Mouse (Mus musculus) adrenal gland, adult 8-10 months (tissue): ENCODE measurements around the gene Gmfg. TPM values are rescaled to one million over a fixed set of nuclear protein-coding genes. Genes with fewer than 3 reads are reported as not detected.
A peak's percentile ranks its signal among the peaks of the same experiment; 100 is the strongest.

Experiments used
- DNase-seq: peaks from one replicate; pipeline ENCODE4 v3.0.0; 2022
- total RNA-seq, 4 experiments: library from RNA; stranded (reverse); gene quantifications; 2 replicates each; pipeline ENCODE4 v1.2.4; 2022

Gmfg gene
- total RNA-seq, 4 experiments from 2014 or later = 7.5 to 13.5 (median 11.3) TPM

DNA sequence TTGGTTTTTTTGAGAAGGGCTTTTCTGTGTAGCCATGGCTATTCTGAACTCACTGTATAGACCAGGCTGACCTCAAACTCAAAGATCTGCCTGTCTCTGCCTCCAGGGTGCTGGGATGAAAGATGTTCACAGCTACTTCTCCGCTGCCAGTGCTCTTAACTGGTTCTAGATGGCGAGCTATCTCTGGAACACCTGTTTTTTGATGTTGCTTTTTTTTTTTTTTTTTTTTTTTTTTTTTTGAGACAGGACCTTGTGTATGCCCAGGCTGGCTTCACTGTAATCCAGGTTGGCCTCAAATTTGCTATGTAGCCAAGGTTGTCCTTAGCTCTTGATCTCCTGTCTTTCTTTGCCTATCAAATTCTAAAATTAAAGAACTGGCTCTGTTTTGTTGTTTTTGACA, 1.5 kb downstream of the Gmfg start:
- DNase-seq = no peak

DNA sequence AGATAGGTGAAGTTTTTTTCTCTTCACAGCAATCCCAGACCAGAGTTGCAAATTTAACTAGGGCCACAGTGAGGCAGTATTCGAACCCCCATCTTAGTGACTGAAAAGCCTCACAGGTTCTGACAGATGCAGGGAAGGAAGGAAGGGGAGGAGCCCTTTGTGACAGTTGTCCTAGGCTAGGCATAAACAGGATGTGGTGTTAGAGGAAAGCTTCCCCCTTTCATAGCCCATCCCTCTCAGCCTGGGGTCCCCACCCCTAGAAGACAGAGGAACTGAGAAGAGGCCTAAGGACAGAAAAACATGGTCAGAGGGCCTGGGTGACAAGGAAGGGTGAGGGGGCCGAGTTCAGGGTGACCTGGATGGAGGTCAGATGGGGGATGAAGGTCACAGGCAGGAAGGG, 3.5 kb downstream of the Gmfg start:
- DNase-seq = no peak

DNA sequence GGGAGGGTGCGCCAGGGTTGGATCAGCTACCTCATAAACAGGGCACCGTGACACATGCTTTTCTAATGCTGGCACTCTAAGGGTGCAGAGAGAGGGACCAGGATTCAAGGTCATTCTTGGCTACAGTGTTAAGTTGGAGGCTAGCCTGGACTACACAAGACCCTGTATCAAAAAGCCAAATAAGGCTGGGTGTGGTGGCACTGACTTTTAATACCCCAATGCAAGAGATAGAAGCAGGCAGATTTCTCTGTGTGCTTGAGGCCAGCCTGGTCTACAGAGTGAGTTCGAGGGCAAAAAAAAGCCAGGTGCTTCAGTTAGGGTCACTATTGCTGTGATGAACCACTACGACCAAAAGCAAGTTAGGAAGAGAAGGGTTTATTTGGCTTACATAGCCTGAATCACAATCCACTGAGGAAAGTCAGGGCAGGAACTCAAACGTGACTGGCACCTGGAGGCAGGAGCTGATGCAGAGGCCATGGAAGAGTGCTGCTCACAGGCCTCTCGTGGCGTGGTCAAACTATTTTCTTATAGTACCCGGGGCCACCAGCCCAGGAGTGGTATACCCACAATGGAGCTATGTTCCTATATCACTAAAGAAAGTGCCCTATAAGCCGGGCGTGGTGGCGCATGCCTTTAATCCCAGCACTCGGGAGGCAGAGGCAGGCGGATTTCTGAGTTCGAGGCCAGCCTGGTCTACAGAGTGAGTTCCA, 4.7 kb downstream of the Gmfg start:
- no peak for DNase-seq

DNA sequence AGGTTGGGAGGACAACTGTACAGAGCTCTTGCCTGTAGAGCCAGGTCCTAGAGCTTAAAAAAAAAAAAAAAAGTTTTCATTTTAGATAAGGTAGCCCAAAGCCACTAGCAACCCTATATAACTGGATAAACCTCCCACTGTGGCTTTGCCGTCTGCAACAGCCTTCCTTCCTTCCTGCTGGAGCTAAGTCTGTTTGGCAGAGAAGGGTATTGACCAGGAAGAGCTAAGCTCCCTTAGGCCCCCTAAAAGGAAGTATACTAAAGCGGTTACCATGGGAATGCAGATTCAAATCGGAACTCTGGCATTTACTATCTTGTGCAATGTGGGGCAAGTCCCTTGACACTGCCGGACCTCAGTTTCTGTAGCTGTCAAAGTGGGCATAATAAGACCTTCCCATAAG, 5.4 kb downstream of the Gmfg start:
- DNase-seq = no peak

DNA sequence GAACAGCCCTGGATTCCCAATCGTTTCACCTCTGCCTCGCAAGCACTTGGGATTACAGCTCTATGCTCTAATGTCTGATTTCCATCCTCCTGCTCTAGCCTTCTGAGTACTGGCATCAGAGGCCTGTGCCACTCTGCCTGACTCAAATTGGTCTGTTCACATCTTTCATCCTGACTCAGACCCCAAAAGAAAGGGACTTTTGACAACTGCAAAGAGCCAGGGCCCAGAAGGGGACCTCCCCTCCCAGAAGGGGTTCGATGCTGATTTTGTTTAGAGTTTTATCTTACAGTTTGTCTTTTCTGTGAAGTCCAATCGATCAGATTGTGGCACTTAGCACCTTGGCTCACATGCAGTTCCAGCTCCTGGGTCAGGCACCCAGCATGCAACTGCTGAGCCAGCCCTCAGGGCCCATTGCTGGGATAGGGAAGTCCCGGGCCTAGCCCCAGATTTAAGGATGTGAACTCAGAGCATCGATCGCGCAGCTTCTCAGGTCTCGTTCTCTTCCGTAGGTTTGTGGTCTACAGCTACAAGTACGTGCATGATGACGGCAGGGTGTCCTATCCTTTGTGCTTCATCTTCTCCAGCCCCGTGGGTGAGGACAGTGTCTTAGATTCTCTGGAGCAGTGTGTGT, 7.2 kb downstream of the Gmfg start:
- DNase-seq = no peak

DNA sequence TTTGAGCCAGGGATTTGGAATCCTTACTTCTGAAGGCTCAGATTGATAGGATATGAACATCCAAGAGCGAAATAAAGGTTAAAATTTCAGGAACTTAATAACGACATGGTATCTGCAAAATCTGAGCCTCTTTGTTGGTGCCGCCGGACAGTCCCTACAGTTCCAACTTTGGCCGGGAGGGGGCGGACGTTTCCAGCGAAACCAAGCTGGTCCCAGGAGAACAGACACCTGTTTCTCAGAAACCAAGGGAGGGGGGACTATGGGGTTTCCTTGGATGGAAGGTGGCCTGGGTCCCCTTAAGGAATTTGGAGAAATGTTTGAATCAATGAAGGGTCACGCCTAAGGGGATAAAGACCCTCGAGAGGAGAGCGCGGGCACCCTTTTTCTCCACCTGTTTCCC, 9.2 kb downstream of the Gmfg start:
- DNase-seq = peak; percentile 57

DNA sequence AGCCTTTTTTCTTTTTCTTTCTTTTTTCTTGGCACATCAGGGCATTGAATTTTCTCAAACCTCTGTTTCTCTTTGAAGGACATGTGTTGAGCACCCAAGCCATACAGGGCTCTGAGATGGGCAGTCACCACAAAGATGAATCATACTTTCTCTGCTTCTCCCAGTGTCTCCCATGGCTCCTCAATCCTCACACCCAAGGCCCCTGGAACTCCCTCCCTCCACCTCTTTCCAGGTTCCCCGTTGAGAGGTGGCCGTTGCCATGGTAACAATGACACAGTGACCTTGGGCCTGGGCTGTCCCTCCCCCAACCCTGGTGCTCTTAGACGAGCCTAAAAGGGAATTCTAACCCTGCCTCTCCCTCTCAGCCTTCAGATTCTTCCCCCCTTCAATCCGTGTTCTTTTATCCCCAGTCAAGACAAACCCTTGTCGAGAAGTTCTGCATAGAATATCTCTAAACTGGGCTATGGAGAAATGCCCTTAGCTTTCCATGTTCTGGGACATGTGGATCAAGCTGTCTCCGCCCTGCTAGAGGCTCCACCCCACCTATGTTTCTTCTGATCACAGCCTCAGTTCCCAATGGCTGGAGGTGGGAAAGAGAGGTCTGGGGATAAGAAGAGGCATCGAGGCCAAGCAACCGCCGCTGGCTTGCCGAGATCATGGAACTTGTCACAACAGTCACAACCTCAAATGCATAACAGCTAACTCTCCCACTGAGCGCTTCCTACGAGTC, 10.0 kb downstream of the Gmfg start:
- DNase-seq = peak; percentile 59

DNA sequence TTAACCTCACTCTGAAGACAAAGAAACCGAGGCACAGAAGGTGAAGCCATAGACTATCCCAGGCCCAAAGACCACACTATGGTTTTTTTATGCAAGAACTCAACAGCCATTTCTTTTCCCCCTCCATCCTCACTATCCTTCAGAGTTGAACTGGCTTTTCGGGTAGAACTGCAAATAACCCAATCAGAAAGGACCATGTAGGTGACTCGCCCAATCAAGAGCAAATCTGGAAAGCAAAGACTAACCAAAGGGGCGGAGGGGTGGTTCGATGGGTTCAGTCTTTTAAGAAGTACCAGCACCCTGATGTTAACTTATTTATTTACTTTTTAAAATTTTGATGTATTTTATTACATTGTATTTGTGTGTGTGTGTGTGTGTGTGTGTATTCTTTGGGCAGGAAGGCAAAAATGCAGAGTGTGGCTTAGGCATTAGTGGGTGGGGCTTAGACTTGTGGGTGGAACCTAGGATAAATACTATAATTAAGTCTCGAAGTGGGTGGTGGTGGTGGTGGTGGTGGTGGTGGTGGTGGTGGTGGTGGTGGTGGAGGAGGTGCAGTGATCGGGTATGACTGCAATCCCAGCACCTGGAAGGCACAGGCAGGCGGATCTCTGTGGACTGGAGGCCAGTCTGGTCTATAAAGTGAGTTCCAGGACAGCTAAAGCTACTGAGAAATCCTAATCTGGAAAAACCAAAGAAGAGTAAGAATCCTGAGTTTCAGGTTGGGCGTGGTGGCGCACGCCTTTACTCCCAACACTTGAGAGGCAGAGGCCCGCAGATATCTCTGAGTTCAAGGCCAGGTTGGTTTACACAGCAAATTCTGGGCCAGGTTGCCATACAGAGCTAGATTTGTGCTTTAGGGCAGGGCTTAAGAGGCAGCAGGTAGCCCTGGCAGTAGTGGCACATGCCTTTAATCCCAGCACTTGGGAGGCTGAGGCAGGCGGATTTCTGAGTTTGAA, 10.9 kb downstream of the Gmfg start:
- no peak for DNase-seq

DNA sequence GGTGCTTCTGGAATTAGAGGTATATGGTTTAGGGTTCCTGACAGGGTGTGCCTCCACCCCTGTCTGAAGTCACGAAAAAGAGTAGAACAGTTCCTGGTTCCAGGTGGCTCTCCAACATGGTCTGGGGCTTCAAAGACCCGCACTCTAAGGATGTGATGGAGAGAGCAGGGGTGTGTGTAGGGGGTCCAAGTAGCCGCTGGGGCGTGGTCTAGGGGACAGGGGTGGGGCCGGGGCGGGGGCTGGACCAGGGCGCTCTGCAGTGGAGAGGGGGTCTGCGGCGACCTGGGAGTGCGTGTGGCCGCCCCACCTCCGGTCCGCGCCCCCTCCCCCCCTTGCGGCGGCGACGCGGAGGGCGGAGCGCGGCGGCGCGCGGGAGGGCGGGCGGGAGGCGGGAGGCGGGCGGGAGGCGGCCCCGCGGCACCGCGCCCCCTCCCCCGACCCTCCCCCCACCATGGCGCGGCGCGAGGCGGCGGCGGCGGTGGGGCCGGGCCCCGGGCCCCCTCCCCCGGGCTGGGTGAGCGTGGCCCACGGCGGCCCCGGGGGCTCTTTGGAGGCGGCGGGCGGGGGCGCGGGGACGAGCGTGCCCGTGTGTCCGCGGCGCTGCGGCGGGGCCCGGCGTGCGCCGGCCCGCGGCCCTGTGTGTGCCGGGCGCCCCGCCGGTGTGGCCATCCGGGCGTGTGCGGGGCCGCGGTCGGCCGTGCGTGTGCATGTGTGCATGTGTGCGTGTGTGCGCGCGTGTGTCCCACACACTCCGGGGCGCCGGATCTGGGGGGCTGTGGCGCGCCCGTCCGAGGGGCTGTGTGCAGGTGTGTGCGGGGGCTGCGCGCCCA, 14.5 kb downstream of the Gmfg start, which contains the start of gene Lrfn1:
Lrfn1 (plus strand) TSS at position 450 of the 830 bp plus-strand sequence.
- DNase-seq = no peak

DNA sequence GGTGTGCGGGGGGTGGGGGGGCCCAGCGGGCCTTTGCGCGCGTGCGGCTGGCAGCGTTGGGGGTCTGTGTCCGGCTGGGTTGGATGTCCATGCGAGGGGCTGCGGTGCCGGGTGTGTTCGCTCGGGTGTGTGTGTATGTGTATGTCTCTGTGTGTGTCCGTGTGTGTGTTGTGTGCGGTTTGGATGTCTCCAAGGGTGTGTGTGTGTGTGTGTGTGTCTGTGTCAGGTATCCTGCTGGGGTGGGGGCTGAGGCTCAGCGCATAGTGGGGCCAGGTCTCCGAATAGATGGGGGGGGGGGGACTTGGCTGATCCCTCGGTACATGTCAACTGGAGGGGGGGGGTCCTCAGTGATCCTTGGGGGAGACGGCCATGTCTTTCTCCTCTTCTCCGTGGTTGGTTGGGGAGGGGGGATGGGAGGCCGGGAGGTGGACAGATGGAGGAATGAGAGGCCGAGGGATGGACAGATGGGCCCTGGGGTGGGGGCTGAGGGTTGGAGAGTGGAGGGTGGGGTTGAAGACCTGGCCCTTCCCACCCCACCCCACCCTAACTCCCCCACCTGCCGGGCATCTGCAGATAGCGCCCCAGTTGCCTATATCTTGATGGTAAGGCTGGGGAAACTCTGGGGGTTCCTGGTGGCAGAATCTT, 15.2 kb downstream of the Gmfg start:
- DNase-seq = no peak

DNA sequence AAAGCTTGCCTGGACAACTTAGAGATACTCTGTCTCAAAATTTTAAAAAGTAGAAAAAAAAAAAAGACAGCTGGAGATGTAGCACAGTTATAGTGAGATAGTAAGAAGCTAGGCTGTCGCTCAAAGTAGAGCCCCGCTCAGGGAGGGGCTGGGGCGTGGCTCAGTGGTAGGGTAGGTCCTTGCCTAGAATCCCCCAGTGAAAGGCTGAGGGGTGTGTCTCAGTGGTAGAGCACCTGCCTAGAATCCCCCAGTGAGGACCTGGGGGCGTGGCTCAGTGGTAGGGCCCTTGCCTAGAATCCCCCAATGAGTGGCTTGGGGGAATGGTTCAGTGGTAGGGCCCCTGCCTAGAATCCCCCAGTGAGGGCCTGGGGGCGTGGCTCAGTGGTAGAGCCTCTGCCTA, 23.1 kb downstream of the Gmfg start:
- no peak for DNase-seq

DNA sequence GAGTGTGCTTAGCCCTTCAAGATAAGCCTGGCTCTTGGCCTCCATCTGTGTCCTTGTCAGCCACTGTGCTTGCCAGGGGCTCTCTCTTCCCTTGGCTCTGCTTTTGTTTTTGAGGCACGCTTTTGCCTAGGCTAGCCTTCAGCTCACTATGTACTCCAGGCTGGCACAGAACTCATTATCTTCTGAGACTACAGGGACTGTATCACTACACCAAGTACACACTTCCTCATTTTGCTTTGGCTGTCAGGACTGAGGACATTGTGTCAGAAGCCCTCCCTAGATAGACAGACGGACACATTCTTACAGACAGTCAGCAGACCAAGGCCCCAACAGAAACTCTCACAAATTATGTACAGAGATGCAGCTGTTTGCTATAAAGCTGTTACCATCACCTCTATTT, 25.5 kb downstream of the Gmfg start:
- no peak for DNase-seq

DNA sequence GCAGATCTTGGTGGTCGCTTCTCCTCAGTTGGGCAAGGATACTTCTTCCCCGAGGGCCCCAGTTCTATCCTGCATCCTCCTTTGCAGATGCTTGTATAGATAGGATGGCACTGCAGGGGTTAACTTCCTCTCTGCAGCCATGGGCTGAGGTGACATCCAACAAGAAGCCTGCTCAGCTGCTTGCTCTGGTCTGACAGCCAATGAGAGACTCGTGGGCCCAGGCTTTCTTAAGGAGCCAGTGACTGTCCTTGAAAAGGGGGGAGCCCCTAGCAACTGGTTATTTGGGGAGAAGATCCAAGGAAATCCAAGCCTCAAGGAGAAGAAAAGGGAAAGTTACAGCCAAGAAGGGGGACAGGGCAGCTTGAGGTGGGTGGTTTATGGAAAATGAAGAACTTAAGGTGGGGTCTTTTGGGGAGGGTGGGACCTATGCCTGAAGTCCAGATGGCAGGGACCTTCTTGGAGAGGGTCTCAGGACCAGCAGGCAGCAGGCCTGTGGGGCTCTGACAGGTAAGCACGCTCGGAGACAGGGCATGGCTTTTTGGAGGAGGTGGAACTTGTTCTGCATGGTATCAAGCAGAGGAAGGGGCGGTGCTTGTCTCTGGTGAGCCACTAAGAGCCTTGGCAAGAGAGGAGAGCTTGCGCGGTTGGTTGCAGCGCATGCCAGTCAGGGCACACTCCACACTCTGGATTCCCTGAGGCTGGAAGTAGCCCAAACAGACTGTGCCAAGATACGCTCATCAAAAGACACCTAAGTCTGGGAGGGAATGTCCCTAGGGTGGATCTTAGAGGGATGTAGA, 27.4 kb downstream of the Gmfg start:
- DNase-seq = peak; percentile 76

DNA sequence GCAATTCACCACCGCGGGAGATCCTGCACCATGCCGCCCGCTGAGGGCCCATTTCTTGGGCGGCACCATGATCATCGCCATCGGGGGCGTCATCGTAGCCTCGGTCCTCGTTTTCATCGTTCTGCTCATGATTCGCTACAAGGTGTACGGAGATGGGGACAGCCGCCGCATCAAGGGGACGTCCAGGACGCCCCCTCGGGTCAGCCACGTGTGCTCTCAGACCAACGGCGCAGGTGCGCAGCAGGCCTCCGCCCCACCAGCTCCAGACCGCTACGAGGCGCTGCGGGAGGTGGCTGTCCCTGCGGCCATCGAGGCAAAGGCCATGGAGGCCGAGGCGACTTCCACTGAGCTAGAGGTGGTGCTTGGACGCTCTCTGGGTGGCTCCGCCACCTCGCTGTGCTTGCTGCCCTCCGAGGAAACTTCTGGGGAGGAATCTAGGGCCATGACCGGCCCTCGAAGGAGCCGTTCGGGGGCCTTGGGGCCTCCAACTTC, 29.5 kb downstream of the Gmfg start:
- no peak for DNase-seq

DNA sequence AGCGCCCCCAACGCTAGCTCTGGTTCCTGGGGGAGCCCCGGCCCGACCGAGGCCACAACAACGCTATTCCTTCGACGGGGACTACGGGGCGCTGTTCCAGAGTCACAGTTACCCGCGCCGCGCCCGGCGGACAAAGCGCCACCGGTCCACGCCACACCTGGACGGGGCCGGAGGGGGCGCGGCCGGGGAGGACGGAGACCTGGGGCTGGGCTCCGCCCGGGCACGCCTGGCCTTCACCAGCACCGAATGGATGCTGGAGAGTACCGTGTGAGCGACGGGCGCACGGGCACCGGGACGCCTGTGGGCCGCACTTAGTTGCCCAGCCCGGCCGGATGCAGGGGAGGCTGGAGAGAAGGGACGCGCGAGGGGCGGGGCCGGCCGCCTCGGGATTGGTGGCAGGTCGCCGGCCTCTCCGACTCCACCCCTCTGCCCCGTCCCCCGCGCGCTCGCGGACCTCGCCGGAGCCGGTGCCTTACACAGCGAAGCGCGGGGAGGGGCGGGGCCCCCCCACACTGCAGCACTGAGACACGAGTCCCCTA, 30.0 kb downstream of the Gmfg start:
- peak; percentile 46 for DNase-seq

DNA sequence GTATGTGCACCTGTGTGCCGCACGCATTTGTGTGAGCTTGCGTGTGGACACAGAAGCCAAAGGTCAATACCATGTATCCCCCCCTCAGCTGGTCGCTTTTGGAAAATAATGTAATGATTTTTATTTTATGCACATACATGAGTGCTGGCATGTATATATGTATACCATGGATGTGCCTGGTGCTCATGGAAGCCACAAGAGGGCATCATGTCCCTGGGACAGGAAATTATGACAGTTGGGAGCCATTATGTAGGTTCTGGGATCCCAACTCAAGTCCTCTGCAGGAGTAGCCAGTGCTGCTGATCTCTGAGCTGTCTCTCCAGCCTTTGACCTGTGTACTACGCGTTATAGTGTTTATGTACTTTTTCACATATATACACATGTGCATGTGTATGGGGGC, 38.9 kb downstream of the Gmfg start:
- DNase-seq = no peak

DNA sequence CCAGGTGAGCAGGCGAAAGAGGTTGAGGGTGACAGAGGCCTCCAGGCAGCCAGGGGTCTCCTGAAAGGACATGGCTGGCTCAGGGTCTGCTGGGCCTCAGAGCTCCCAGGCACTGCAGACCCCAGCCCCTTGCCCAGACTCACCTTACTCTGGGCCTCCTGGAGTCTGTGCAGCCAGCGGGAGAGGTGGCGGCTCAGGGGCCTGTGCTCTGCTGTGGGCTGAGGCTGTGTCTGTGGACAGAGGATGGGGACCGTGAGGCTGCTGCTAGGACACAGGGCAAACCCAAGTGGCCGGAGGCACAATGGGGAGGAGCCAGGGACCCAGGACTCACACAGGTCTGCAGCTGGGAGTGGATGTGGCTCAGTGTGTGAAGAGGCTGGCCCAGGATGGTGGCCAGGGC, 40.1 kb downstream of the Gmfg start:
- no peak for DNase-seq

DNA sequence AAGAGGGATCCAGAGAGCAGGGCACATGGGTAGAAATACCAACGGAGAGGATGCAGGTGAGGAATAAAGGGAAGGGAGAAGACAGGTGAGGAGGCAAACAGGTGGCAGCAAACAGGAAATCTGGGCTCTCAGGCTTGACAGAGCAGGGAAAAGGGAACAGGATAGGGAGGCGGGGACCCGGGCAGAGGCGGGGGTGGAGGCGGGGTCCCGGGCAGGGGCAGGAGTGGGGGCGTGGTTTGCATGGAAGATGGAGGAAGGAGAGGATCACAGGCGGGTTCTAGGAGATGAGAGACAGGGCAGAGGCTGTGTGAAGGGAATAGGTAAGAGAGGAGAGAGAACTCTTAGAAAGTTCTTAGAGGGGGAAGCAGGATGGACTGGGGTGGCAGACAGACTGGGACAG, 41.6 kb downstream of the Gmfg start:
- no peak for DNase-seq

DNA sequence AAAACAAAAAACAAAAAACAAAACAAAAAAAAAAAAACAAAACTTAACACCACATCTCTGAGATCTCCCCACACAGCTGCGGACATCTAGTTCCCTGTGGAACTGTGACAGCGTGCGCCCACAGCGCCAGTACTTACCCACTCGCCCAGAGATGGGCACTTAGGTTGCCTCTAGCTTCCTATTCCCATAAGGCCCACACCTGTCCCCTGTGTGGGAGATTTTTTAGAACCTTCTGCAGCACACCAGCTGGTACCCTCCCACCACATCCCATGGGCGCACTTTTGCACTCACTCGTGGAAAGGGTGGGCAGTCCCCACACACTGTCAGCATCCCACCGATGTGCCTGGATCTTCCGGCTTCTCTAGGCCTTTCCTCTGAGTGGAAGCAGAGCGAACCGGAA, 45.6 kb downstream of the Gmfg start:
- no peak for DNase-seq

DNA sequence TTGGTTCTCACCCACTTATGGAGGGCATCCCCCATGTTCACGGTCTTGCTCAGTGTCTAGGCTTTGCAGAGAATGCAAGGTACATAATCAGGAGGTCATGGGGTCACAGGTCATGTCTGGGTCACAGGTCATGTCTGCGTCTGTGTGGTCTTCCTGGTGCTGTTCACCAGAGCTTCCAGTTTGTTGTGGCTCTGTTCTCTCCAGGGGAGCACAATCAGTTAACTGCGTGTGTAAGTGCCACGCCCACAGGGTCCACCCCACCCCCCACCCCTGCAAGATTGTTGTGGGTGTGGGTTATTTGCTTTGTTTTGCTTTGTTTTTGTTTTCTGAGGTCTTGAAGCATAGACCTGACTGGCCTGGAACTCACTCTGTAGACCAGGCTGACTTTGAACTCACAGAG, 46.9 kb downstream of the Gmfg start:
- no peak for DNase-seq
